Mouse (Mus musculus) liver, embryonic 14.5 days (tissue): ENCODE results near the gene Gapt. TPM values are rescaled to one million over a fixed set of nuclear protein-coding genes. Genes with fewer than 3 reads are reported as not detected.

Source experiments
- ATAC-seq: fragments of 200-750 bp; cut with Nextera tagmentation; 2 replicates; pipeline ENCODE4 v1.8.0; 2017; ENCODE audit warnings: moderate number of reproducible peaks, mild to moderate bottlenecking, moderate library complexity; ENCODE audit not compliant: insufficient read depth
- DNase-seq, 3 experiments: peaks; one replicate each; pipeline ENCODE4 v3.0.0-alpha.2; 2012 to 2013; ENCODE audit warnings: low read depth in 3 of 3, low spot score in 3 of 3
- H3K27ac ChIP-seq: fragments of 300-500 bp; sonication (generic); 2 replicates; pipeline ENCODE4 v1.5.1; 2014; ENCODE audit warnings: moderate library complexity, mild to moderate bottlenecking, control low read depth, inconsistent platforms
- H3K27me3 ChIP-seq: fragments of 300-500 bp; sonication (generic); 2 replicates; pipeline ENCODE4 v1.6.1; 2014; ENCODE audit warnings: mild to moderate bottlenecking, low read length, moderate library complexity; ENCODE audit not compliant: control insufficient read depth, insufficient read depth
- H3K36me3 ChIP-seq: fragments of 300-500 bp; sonication (generic); replicated peaks from 2 replicates; pipeline ENCODE4 v1.6.1; 2014; ENCODE audit warnings: low read depth; ENCODE audit not compliant: control insufficient read depth, insufficient read depth
- H3K4me1 ChIP-seq, 2 experiments: fragments of 200-500 bp in 1 of 2; fragments of 300-500 bp in 1 of 2; sonication (generic) in 1 of 2; replicated peaks; 2 replicates each; pipeline ENCODE4 v1.6.1; 2012 to 2014; ENCODE audit warnings: antibody characterized with exemption in 1 of 2, inconsistent platforms in 1 of 2, low read length in 1 of 2; ENCODE audit not compliant: control insufficient read depth in 2 of 2, insufficient read depth in 2 of 2
- H3K4me2 ChIP-seq: fragments of 300-500 bp; sonication (generic); 2 replicates; pipeline ENCODE4 v1.6.1; 2014; ENCODE audit warnings: low read depth, mild to moderate bottlenecking, control low read depth, moderate library complexity
- H3K4me3 ChIP-seq, 2 experiments: fragments of 200-500 bp in 1 of 2; fragments of 300-500 bp in 1 of 2; sonication (generic) in 1 of 2; 2 replicates each; pipeline ENCODE4 v1.5.1; 2012 to 2014; ENCODE audit warnings: low read depth in 2 of 2, low read length in 2 of 2, mild to moderate bottlenecking in 2 of 2, control low read depth in 1 of 2, inconsistent platforms in 1 of 2, moderate library complexity in 1 of 2; ENCODE audit not compliant: insufficient read depth in 1 of 2
- H3K9ac ChIP-seq: fragments of 300-500 bp; sonication (generic); replicated peaks from 2 replicates; pipeline ENCODE4 v1.6.1; 2014; ENCODE audit warnings: mild to moderate bottlenecking, control low read depth, moderate library complexity
- H3K9me3 ChIP-seq: fragments of 300-500 bp; sonication (generic); 2 replicates; pipeline ENCODE4 v1.6.1; 2016; ENCODE audit warnings: low read length, mixed read lengths; ENCODE audit not compliant: control insufficient read depth
- CTCF ChIP-seq: IDR thresholded peaks from 2 replicates; pipeline ENCODE4 v1.5.1; 2016; ENCODE audit warnings: antibody characterized with exemption, low read depth, control low read depth
- EP300 ChIP-seq: IDR thresholded peaks from 2 replicates; pipeline ENCODE4 v1.6.1; 2016; ENCODE audit warnings: antibody characterized with exemption, low read depth
- WGBS: fragments of 180-500 bp; shearing (Covaris S2); extraction: QIAGEN DNeasy Blood & Tissue Kit; methylation state at CpG from one replicate; pipeline ENCODE4 v1.1.7; 2014; ENCODE audit not compliant: insufficient replicate concordance; 5-methylcytosine and 5-hydroxymethylcytosine counted together
- polyA plus RNA-seq, 2 experiments: library from polyadenylated mRNA; depleted of rRNA in 1 of 2; stranded (reverse) in 1 of 2; unstranded in 1 of 2; fragments of >200 nt; fragmentation: Nextera tagmentation in 1 of 2; extraction: Ambion mirVana in 1 of 2; gene quantifications; 2 replicates each; pipeline versions ENCODE4 v1.2.1 to v1.2.3; 2012 to 2014

Gene Gapt
- polyA plus RNA-seq, 2 experiments: 1.9 to 2.8 TPM

DNA sequence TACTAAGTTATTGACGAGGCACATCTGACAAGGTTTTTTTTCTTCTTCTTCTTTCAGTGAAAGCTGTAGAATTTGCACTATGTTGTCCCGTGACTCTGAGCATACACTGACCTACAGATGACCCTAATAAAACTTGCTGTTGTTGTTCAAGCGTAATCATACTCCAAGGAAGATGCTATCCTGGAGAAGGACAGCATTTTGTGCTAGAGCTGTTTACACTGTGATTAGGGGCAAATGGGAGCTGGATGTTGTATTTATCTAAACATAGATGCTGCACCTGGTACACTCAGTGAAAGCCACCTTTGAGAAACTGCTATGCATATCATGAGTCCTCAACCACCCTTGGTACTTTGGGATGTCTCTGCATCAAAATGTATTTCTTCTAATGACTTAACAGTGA lies 44.4 kb upstream of the Gapt start:
- no peaks in the 10 kb centered on the region for H3K36me3 ChIP-seq
- H3K27me3 ChIP-seq: peaks cover 4% of the 10 kb centered on the region
- no peak overlapping the region for H3K4me2 ChIP-seq
- H3K9me3 ChIP-seq: no peaks in the 10 kb centered on the region
- no peaks in the 10 kb centered on the region for H3K4me1 ChIP-seq
- H3K27ac ChIP-seq: no peak overlapping the region
- TF ChIP-seq CTCF (no peak), EP300 (no peak)
- no peak overlapping the region for H3K4me3 ChIP-seq
- H3K9ac ChIP-seq: no peak overlapping the region
- WGBS: 51% methylated on average over 3 of the region's 3 CpGs
- DNase-seq: no peak
- ATAC-seq: no peak

- no peak overlapping the region for H3K9ac ChIP-seq
- DNase-seq: no peak
These were observed 41.7 kb upstream of the Gapt start for GRCm38 (mm10) chr13:110398513-110399270.

DNA sequence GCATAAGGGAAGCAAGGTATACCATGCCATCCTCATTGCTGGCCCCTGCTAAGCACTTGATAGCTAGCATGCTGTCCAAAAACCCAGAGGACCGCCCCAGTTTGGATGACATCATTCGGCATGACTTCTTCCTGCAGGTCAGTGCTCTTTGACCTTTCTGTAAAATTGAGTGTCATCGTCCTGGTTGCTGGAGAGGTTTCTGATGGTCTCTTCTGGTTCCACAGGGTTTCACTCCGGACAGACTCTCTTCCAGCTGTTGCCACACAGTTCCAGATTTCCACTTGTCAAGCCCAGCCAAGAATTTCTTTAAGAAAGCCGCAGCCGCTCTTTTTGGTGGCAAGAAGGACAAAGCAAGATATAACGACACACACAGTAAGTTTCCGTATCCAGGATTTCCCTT lies 40.8 kb upstream of the Gapt start:
- no peaks in the 10 kb centered on the region for H3K9me3 ChIP-seq
- no peaks in the 10 kb centered on the region for H3K36me3 ChIP-seq
- H3K4me3 ChIP-seq: no peak overlapping the region
- DNase-seq: no peak
- no peak for ATAC-seq
- H3K27me3 ChIP-seq: peaks cover 32% of the 10 kb centered on the region
- H3K4me2 ChIP-seq: no peak overlapping the region
- peaks cover 2 to 3% of the 10 kb centered on the region in 2 experiments; a peak in 2 of 4 replicates for H3K4me1 ChIP-seq
- 76% methylated on average over 8 of the region's 8 CpGs for WGBS
- no peak overlapping the region for H3K9ac ChIP-seq
- TF ChIP-seq CTCF (no peak), EP300 (no peak)
- no peak overlapping the region for H3K27ac ChIP-seq

More at GRCm38 (mm10) chr13:110398513-110399270, 41.7 kb upstream of the Gapt start:
- peaks cover 29% of the 10 kb centered on the region for H3K27me3 ChIP-seq
- H3K27ac ChIP-seq: no peak overlapping the region
- H3K4me1 ChIP-seq: peaks cover 2 to 3% of the 10 kb centered on the region in 2 experiments; a peak in 2 of 4 replicates
- 59% methylated on average over 24 of the region's 24 CpGs for WGBS
- H3K36me3 ChIP-seq: no peaks in the 10 kb centered on the region
- TF ChIP-seq CTCF: no peak
- TF ChIP-seq EP300: no peak
- ATAC-seq: no peak
- no peak overlapping the region for H3K4me3 ChIP-seq
- no peaks in the 10 kb centered on the region for H3K9me3 ChIP-seq
- no peak overlapping the region for H3K4me2 ChIP-seq

- H3K9ac ChIP-seq: no peak overlapping the region
These were observed 39.1 kb upstream of the Gapt start for GRCm38 (mm10) chr13:110395916-110396685.

DNA sequence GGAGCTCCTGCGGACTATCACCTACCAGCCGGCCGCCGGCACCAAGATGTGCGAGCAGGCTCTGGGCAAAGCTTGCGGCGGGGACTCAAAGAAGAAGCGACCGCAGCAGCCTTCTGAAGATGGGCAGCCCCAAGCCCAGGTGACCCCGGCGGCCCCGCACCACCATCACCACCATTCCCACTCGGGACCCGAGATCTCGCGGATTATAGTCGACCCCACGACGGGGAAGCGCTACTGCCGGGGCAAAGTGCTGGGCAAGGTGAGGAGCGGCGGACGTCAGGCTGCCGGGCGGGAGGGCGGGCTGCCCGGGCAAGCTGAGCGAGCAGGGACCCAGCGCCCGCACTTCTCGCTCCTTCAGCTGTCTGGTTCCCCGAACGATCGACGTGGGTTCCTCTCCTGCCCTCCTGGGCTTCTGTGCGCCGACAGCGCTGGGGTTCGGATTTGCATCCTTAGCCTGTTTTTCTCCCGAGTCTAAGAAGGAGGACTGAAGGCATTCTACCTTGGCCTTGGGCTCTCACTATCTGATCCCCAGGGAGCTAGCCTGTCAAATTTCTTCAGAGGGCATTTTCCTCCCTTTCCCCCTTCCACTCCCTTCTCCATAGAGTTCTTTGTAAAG lies 38.3 kb upstream of the Gapt start:
- Histone ChIP-seq H3K36me3 (no peaks in the 10 kb centered on the region), H3K4me1 (peaks cover 2 to 3% of the 10 kb centered on the region in 2 experiments; a peak in 2 of 4 replicates), H3K9ac (no peak overlapping the region), H3K27ac (no peak overlapping the region), H3K4me2 (peak overlapping the region; percentile 70), H3K9me3 (no peaks in the 10 kb centered on the region), H3K4me3 (peak overlapping the region; percentile 54 to 55), H3K27me3 (peaks cover 32% of the 10 kb centered on the region)
- peak; percentile 16; the same call in 1 of the 2 replicates for ATAC-seq
- DNase-seq: no peak
- TF ChIP-seq CTCF: no peak
- no peak for TF ChIP-seq EP300
- WGBS: under 1% methylated on average over 41 of the region's 41 CpGs

More at GRCm38 (mm10) chr13:110395916-110396685, 39.1 kb upstream of the Gapt start:
- Histone ChIP-seq H3K4me1 (peaks cover 2 to 3% of the 10 kb centered on the region in 2 experiments; a peak in 2 of 4 replicates), H3K4me3 (peak overlapping the region; percentile 54 to 55), H3K9me3 (no peaks in the 10 kb centered on the region), H3K27ac (no peak overlapping the region), H3K4me2 (peak overlapping the region; percentile 70), H3K27me3 (peaks cover 32% of the 10 kb centered on the region), H3K36me3 (no peaks in the 10 kb centered on the region)
- no peak for DNase-seq
- no peak for ATAC-seq
- WGBS: 9% methylated on average over 21 of the region's 21 CpGs
- no peak for TF ChIP-seq EP300
- TF ChIP-seq CTCF: no peak
